Mouse (Mus musculus) myocyte (in vitro differentiated cells): ENCODE results near the gene Trim65. TPM values are rescaled to one million over a fixed set of nuclear protein-coding genes. Genes with fewer than 3 reads are reported as not detected.
A peak's percentile ranks its signal among the peaks of the same experiment; 100 is the strongest.

ENCODE experiments used
- H3K27me3 ChIP-seq: one replicate; pipeline ENCODE4 v1.6.1; 2011; ENCODE audit not compliant: control insufficient read depth, insufficient read depth, insufficient read length
- H3K36me3 ChIP-seq: one replicate; pipeline ENCODE4 v1.6.1; 2011; ENCODE audit not compliant: control insufficient read depth, insufficient read depth
- H3K4me2 ChIP-seq: one replicate; pipeline ENCODE4 v1.6.1; 2011; ENCODE audit warnings: low read depth, control low read depth
- H3K4me3 ChIP-seq: one replicate; pipeline ENCODE4 v1.5.1; 2011; ENCODE audit warnings: mild to moderate bottlenecking, control low read depth, moderate library complexity
- H3K79me2 ChIP-seq: one replicate; pipeline ENCODE4 v1.6.1; 2011; ENCODE audit not compliant: control insufficient read depth, insufficient read depth
- H3ac ChIP-seq: one replicate; pipeline ENCODE4 v1.6.1; 2011; ENCODE audit not compliant: control insufficient read depth, insufficient read length
- CEBPB ChIP-seq: IDR thresholded peaks from 2 replicates; pipeline ENCODE4 v1.6.1; 2011; ENCODE audit warnings: mild to moderate bottlenecking, moderate library complexity; ENCODE audit not compliant: poor library complexity, insufficient read depth, severe bottlenecking
- MAX ChIP-seq: IDR thresholded peaks from one replicate; pipeline ENCODE4 v1.6.1; 2011; ENCODE audit warnings: low read depth, mild to moderate bottlenecking, control low read depth
- MYOD1 ChIP-seq, 3 experiments: IDR thresholded peaks; one replicate each; pipeline ENCODE4 v1.6.1; 2011; ENCODE audit warnings: control low read depth in 2 of 3, low read depth in 2 of 3, mild to moderate bottlenecking in 2 of 3, moderate library complexity in 1 of 3; ENCODE audit not compliant: insufficient read length in 2 of 3, control insufficient read depth in 1 of 3
- MYOG ChIP-seq, 3 experiments: IDR thresholded peaks; one replicate each; pipeline ENCODE4 v1.6.1; 2011; ENCODE audit warnings: control low read depth in 2 of 3, low read depth in 2 of 3, mild to moderate bottlenecking in 2 of 3; ENCODE audit not compliant: insufficient read length in 2 of 3, control insufficient read depth in 1 of 3, insufficient read depth in 1 of 3
- POLR2A ChIP-seq: IDR thresholded peaks from one replicate; pipeline ENCODE4 v1.6.1; 2011; ENCODE audit warnings: low read depth, mild to moderate bottlenecking, control low read depth, moderate library complexity; ENCODE audit not compliant: insufficient read length
- POLR2AphosphoS2 ChIP-seq: IDR thresholded peaks from one replicate; pipeline ENCODE4 v1.6.1; 2011; ENCODE audit warnings: low read depth, control low read depth; ENCODE audit not compliant: insufficient read length
- REST ChIP-seq: IDR thresholded peaks from one replicate; pipeline ENCODE4 v1.6.1; 2011; ENCODE audit warnings: mild to moderate bottlenecking, control low read depth, moderate library complexity; ENCODE audit not compliant: insufficient read depth, insufficient read length
- SRF ChIP-seq: IDR thresholded peaks from one replicate; pipeline ENCODE4 v1.6.1; 2011; ENCODE audit warnings: low read depth; ENCODE audit not compliant: control insufficient read depth, insufficient read length
- TCF12 ChIP-seq: IDR thresholded peaks from one replicate; pipeline ENCODE4 v1.6.1; 2011; ENCODE audit warnings: mild to moderate bottlenecking, control low read depth; ENCODE audit not compliant: poor library complexity, insufficient read depth, severe bottlenecking
- TCF3 ChIP-seq: IDR thresholded peaks from one replicate; pipeline ENCODE4 v1.6.1; 2011; ENCODE audit warnings: low read depth, control low read depth; ENCODE audit not compliant: insufficient read length
- USF1 ChIP-seq: IDR thresholded peaks from one replicate; pipeline ENCODE4 v1.6.1; 2011; ENCODE audit warnings: low read depth, mild to moderate bottlenecking, control low read depth, moderate library complexity
- polyA plus RNA-seq: library from polyadenylated mRNA; unstranded; fragments of >200 nt; fragmentation: generic; extraction: Trizol; gene quantifications from one replicate; pipeline ENCODE4 v1.2.1, GENCODE M21; 2012; ENCODE audit warnings: missing spikeins

Trim65 gene
- polyA plus RNA-seq, 1 experiment = 1.9 TPM

DNA sequence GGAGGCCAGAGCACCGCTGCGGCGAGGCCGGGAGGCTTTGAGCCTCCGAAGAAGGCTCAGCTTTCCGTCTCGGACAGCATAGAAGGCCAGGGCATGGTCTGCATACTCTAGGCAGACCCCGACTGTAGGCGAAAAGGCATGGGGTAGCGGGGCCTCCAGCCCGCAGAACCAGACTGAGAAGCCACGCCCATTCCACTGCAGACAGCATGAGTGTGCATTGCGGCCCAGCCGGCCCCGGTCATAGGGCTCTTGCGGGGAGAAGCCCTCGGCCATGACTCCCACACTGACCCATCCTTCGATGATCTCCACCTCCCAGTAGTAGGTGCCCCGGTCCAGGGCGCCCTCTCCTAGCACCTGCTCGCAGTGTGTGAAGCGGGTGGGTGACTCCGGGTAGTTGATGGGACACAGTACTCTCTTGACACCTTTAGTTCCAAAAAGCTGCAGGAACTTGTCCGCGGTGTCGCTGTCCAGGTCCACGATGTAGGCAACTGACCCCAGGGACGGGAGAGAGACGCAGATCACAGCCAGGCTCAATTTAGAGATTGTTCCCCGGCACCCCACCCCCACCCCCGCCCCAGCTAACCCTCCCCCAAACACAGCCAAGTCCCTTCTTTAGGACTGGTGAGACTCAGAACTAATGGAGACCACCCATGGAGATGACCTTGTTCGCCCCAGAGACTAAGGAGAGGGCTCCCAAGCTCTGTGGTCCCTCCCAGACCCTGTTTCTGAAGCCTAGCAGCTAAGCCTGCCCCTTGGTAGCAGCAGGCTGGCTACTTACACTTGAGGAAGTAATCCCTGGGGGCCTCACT is 24.6 kb downstream of the Trim65 start:
- peak overlapping the region; percentile 78 for H3K4me3 ChIP-seq
- H3K36me3 ChIP-seq = no peaks in the 10 kb centered on the region
- no peaks in the 10 kb centered on the region for H3K27me3 ChIP-seq
- no peak overlapping the region for H3ac ChIP-seq
- TF ChIP-seq TCF3 = no peak
- TF ChIP-seq POLR2A = no peak
- TF ChIP-seq TCF12 = no peak
- no peak for TF ChIP-seq MAX
- TF ChIP-seq CEBPB = no peak
- peak overlapping the region; percentile 92 for H3K4me2 ChIP-seq
- H3K79me2 ChIP-seq = peaks cover 11% of the 10 kb centered on the region

- H3K4me3 ChIP-seq = no peak overlapping the region
- no peaks in the 10 kb centered on the region for H3K27me3 ChIP-seq
- no peak overlapping the region for H3K4me2 ChIP-seq
- TF ChIP-seq USF1 (no peak), MYOG (IDR thresholded peaks at IDR 0.05; ENCODE audit: control insufficient read depth in 1 of 3, insufficient read depth in 1 of 3, insufficient read length in 2 of 3, low read depth in 2 of 3) (no peak), POLR2AphosphoS2 (no peak), TCF12 (no peak)
- no peak overlapping the region for H3ac ChIP-seq
- peaks cover 11% of the 10 kb centered on the region for H3K79me2 ChIP-seq
- H3K36me3 ChIP-seq = no peaks in the 10 kb centered on the region
Observed at GRCm38 (mm10) chr11:116105065-116105464, 25.9 kb downstream of the Trim65 start.

DNA sequence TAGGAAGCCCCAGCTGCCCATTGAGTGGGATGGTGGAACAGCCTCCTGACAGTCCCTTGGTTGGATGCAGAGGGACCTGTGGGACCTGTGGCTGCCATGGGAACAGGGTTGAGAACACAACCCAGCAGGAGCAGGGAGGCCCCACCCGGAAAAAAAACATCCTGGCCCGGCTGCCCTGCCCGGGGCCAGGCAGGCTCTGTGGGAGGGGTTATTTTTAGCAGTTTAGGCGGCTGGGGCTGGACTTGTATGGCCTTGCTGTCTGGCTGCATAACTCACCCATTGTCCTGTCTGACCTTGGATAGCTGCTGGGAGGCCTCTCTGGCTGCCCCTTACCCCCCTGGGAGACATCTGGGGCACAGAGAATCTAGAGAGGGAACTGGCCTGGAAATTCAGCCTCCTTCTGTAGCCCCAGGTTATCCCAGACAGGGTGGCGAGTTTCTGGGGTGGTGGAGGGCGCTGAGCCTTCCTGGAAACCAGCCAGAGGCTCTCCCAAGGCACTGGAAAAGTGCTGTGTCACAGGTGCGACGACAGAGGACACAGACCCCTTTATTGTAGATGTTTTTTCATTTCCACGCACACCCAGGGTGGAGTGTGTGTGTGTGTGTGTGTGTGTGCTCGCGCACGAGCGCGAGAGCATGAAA is 26.8 kb downstream of the Trim65 start:
- H3ac ChIP-seq = no peak overlapping the region

DNA sequence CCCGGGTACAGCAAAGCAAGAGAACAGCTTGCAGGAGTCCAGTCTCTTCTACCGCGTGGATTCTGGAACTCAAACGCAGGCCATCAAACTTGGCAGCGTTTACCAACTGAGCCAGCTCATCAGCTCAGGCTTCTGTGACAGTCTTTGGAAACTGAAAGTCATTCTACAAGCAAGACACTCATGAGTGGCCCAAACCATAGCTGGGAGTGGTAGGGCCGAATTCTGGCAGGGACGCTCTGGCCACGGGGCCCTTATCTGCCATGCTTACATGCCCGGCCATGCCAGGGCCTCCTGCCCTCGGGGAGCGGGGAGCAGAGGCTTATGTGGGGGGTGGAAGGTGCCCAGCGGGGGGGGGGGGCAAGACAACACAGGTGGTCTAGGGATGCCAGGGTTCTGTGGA is 27.4 kb downstream of the Trim65 start:
- Histone ChIP-seq H3K79me2 (peaks cover 11% of the 10 kb centered on the region), H3K27me3 (no peaks in the 10 kb centered on the region), H3K4me2 (peak overlapping the region; percentile 57), H3ac (no peak overlapping the region), H3K4me3 (no peak overlapping the region), H3K36me3 (no peaks in the 10 kb centered on the region)
- TF ChIP-seq REST (no peak), MYOG (IDR thresholded peaks at IDR 0.05; ENCODE audit: control insufficient read depth in 1 of 3, insufficient read depth in 1 of 3, insufficient read length in 2 of 3, low read depth in 2 of 3) (no peak), MYOD1 (IDR thresholded peaks at IDR 0.05; ENCODE audit: control insufficient read depth in 1 of 3, insufficient read length in 2 of 3, low read depth in 2 of 3) (no peak)

More for the DNA sequence above, 26.8 kb downstream of the Trim65 start:
- TF ChIP-seq POLR2A = peak; percentile 7
- no peak for TF ChIP-seq REST
- peak in 1 of 3 experiments; percentile 25 for TF ChIP-seq MYOG (IDR thresholded peaks at IDR 0.05; ENCODE audit: control insufficient read depth in 1 of 3, insufficient read depth in 1 of 3, insufficient read length in 2 of 3, low read depth in 2 of 3)
- no peaks in the 10 kb centered on the region for H3K27me3 ChIP-seq
- peaks cover 11% of the 10 kb centered on the region for H3K79me2 ChIP-seq
- H3K4me3 ChIP-seq = no peak overlapping the region
- no peaks in the 10 kb centered on the region for H3K36me3 ChIP-seq
- H3K4me2 ChIP-seq = peak overlapping the region; percentile 57

DNA sequence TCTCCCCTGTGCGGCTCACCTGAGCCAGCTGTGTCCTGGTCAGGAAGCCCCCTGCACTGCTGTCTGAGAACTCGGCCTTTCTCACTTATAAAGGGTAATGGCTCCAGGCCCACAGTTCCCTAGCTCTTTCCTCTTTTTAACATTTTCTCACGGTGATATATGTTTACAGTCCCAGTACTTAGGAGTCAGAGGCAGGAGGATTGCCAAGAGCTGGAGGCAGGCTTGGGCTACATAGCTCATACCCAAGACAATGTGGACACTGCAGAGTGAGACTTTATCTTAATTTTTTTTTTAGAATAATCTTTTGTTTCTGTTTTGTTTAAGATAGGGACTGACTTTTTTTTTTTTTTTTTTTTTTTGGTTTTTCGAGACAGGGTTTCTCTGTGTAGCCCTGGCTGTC is 28.5 kb downstream of the Trim65 start:
- H3K27me3 ChIP-seq = no peaks in the 10 kb centered on the region
- H3K4me3 ChIP-seq = no peak overlapping the region
- no peak overlapping the region for H3ac ChIP-seq
- H3K79me2 ChIP-seq = peaks cover under 1% of the 10 kb centered on the region
- H3K4me2 ChIP-seq = no peak overlapping the region
- no peaks in the 10 kb centered on the region for H3K36me3 ChIP-seq
- TF ChIP-seq USF1 (no peak), TCF3 (no peak), MAX (no peak), SRF (no peak), MYOG (IDR thresholded peaks at IDR 0.05; ENCODE audit: control insufficient read depth in 1 of 3, insufficient read depth in 1 of 3, insufficient read length in 2 of 3, low read depth in 2 of 3) (no peak), TCF12 (no peak), POLR2AphosphoS2 (no peak), MYOD1 (IDR thresholded peaks at IDR 0.05; ENCODE audit: control insufficient read depth in 1 of 3, insufficient read length in 2 of 3, low read depth in 2 of 3) (no peak), POLR2A (no peak)
